Mouse (Mus musculus): ENCODE measurements around the gene Hoxd4. TPM values are rescaled to one million over a fixed set of nuclear protein-coding genes. Genes with fewer than 3 reads are reported as not detected.
A peak's percentile ranks its signal among the peaks of the same experiment; 100 is the strongest.

Hoxd4 gene
- total RNA-seq, 1 experiment, result 0.94 TPM

DNA sequence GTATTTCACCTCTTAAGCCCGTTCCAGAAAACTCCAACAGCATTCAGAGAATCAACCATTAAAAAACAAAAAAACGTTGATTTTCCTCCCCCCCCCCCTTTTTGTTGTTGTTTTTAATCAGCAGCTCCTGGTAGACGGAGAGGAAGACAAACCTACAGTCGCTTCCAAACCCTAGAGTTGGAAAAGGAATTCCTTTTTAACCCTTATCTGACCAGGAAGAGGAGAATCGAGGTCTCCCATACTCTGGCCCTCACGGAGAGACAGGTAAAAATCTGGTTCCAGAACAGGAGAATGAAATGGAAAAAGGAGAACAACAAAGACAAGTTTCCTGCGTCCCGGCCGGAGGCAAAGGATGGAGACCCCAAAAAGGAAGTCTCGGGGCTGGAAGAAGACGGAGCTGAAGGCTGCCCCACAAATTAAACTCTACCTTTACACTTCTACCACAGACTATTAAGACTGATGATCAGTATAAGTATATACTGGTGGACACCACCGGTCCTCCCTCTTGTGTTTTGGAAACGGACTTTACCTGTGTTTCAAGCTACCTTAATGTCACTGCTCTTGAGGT, 5.3 kb upstream of the Hoxd4 start:
- H3K4me3 ChIP-seq (ENCODE audit: insufficient read depth in 1 of 2, low read depth in 1 of 2, low read length in 2 of 2, poor library complexity in 1 of 2, severe bottlenecking in 1 of 2), result no peak overlapping the region
- no peak for DNase-seq (ENCODE audit: low read depth, low spot score)

GRCm38 (mm10) chr2:74707599-74707998, 4.1 kb upstream of the Hoxd4 start:
- no peak overlapping the region for H3K4me3 ChIP-seq (ENCODE audit: insufficient read depth in 1 of 2, low read depth in 1 of 2, low read length in 2 of 2, poor library complexity in 1 of 2, severe bottlenecking in 1 of 2)
- TF ChIP-seq CHD2 (IDR thresholded peaks at IDR 0.05; ENCODE audit: low read depth, low read length) (no peak), ZNF384 (IDR thresholded peaks at IDR 0.05; ENCODE audit: low read depth, low read length) (no peak), ZC3H11A (IDR thresholded peaks at IDR 0.05; ENCODE audit: borderline replicate concordance, low read depth, low read length) (no peak), MAFK (IDR thresholded peaks at IDR 0.05; ENCODE audit: insufficient read depth, low read depth, low read length) (no peak), HCFC1 (IDR thresholded peaks at IDR 0.05; ENCODE audit: borderline replicate concordance, insufficient read depth, low read length) (no peak)
- DNase-seq (ENCODE audit: low read depth, low spot score), result no peak
- H3K36me3 ChIP-seq (ENCODE audit: control insufficient read depth, insufficient read depth, low read length, poor library complexity, severe bottlenecking), result no peaks in the 10 kb centered on the region
- H3K9ac ChIP-seq (ENCODE audit: insufficient read depth, low read depth, low read length, poor library complexity, severe bottlenecking), result no peak overlapping the region
- in situ Hi-C loops (cut with MboI; ENCODE audit: low sequenced_read_pairs in 2 of 2, unreplicated experiment in 2 of 2), result loop anchor here (25.0 kb wide), 2 partner anchors 605 to 880 kb away; no protein-coding TSS in a partner anchor
- no peak overlapping the region for H3K27ac ChIP-seq (ENCODE audit: insufficient read depth, low read depth, low read length, poor library complexity, severe bottlenecking)
- no peaks in the 10 kb centered on the region for H3K9me3 ChIP-seq (ENCODE audit: control insufficient read depth, insufficient read depth, low read depth, low read length)
- H3K4me1 ChIP-seq (ENCODE audit: control insufficient read depth in 2 of 2, insufficient read depth in 2 of 2, low read length in 2 of 2, poor library complexity in 1 of 2), result peaks cover 0 to 7% of the 10 kb centered on the region in 2 experiments; a peak in 1 of 4 replicates

More for the DNA sequence above, 5.3 kb upstream of the Hoxd4 start:
- Histone ChIP-seq H3K36me3 (ENCODE audit: control insufficient read depth, insufficient read depth, low read length, poor library complexity, severe bottlenecking) (no peaks in the 10 kb centered on the region), H3K4me1 (ENCODE audit: control insufficient read depth in 2 of 2, insufficient read depth in 2 of 2, low read length in 2 of 2, poor library complexity in 1 of 2) (peaks cover 0 to 5% of the 10 kb centered on the region in 2 experiments; a peak in 1 of 4 replicates), H3K9ac (ENCODE audit: insufficient read depth, low read depth, low read length, poor library complexity, severe bottlenecking) (no peak overlapping the region), H3K27ac (ENCODE audit: insufficient read depth, low read depth, low read length, poor library complexity, severe bottlenecking) (no peak overlapping the region), H3K9me3 (ENCODE audit: control insufficient read depth, insufficient read depth, low read depth, low read length) (no peaks in the 10 kb centered on the region)
- TF ChIP-seq ZC3H11A (IDR thresholded peaks at IDR 0.05; ENCODE audit: borderline replicate concordance, low read depth, low read length) (no peak), MAFK (IDR thresholded peaks at IDR 0.05; ENCODE audit: insufficient read depth, low read depth, low read length) (no peak), CHD2 (IDR thresholded peaks at IDR 0.05; ENCODE audit: low read depth, low read length) (no peak), HCFC1 (IDR thresholded peaks at IDR 0.05; ENCODE audit: borderline replicate concordance, insufficient read depth, low read length) (no peak), ZNF384 (IDR thresholded peaks at IDR 0.05; ENCODE audit: low read depth, low read length) (no peak)
- in situ Hi-C loops (cut with MboI; ENCODE audit: low sequenced_read_pairs in 2 of 2, unreplicated experiment in 2 of 2), result loop anchor here (25.0 kb wide), 2 partner anchors 606 to 881 kb away; no protein-coding TSS in a partner anchor

DNA sequence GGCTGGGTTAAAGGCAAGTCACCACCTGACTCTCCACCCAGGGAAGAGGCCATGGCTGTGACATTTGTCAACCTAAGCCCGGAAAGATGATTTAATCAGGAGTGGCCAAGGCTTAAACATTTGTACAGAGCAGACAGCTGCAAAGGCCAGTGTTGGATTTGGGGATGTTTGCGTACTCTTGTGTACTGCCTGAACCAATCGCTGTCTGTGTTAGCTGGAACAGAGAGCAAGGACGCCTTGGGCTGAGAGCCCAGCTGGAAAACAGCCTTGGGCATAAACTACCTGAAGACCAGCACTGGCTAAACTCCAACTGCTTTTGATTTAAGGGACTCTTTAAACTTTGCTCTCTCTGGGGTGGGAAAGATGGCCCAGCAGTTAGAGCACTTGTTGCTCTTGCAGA, 3.1 kb upstream of the Hoxd4 start:
- no peak overlapping the region for H3K27ac ChIP-seq (ENCODE audit: insufficient read depth, low read depth, low read length, poor library complexity, severe bottlenecking)
- no peak for TF ChIP-seq CHD2 (IDR thresholded peaks at IDR 0.05; ENCODE audit: low read depth, low read length)
- TF ChIP-seq ZC3H11A (IDR thresholded peaks at IDR 0.05; ENCODE audit: borderline replicate concordance, low read depth, low read length), result no peak
- no peaks in the 10 kb centered on the region for H3K9me3 ChIP-seq (ENCODE audit: control insufficient read depth, insufficient read depth, low read depth, low read length)
- in situ Hi-C loops (cut with MboI; ENCODE audit: low sequenced_read_pairs in 2 of 2, unreplicated experiment in 2 of 2), result loop anchor here (25.0 kb wide), 2 partner anchors 604 to 879 kb away; no protein-coding TSS in a partner anchor
- no peak overlapping the region for H3K9ac ChIP-seq (ENCODE audit: insufficient read depth, low read depth, low read length, poor library complexity, severe bottlenecking)
- no peak for DNase-seq (ENCODE audit: low read depth, low spot score)
- H3K4me1 ChIP-seq (ENCODE audit: control insufficient read depth in 2 of 2, insufficient read depth in 2 of 2, low read length in 2 of 2, poor library complexity in 1 of 2), result peaks cover 0 to 7% of the 10 kb centered on the region in 2 experiments; a peak in 1 of 4 replicates
- no peak overlapping the region for H3K4me3 ChIP-seq (ENCODE audit: insufficient read depth in 1 of 2, low read depth in 1 of 2, low read length in 2 of 2, poor library complexity in 1 of 2, severe bottlenecking in 1 of 2)
- H3K36me3 ChIP-seq (ENCODE audit: control insufficient read depth, insufficient read depth, low read length, poor library complexity, severe bottlenecking), result no peaks in the 10 kb centered on the region

DNA sequence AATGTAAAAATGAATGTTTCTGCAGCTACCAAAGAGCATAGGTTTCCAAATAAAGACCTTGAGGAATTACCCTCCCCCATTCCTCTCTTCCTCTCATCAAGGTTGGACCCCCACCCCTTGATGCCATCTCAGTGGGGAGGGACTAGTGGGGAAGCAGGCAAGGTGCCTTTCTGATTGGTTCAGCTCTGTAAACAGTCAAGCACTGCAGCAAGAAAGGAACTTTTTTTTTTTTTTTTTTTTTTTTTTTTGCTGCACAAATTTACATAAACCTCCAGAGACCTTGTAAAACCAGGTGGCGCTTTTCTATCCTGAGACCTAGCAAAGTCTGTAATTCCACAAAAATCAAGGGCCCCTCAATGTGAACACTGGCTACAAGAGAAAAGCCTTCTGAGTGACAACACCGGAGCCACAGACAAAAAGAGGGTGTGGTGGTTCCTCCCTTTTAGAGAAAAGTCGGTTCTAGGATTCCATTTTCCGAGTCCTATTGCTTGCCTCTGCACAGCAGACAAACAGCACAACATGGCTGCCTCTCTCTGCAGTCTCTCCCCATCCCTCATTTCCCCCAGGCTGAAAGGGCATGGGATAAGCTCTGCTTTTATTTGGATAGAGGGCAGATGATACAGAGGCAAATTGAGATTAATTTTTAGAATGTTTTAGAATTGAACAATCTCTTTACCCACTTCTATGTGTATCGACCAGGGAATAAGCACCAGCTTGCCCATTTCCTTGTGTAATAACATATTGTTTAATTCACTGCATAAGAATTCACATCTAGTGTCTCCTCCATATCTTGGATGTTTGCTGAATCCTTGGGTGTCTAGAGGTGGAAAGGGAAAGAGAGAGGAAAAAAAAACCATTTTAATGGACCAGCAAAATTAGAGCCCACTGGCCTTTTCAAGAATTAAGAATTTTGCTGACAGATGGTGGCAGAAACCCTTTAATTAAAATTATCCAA, 2.0 kb upstream of the Hoxd4 start:
- H3K36me3 ChIP-seq (ENCODE audit: control insufficient read depth, insufficient read depth, low read length, poor library complexity, severe bottlenecking), result no peaks in the 10 kb centered on the region
- no peak overlapping the region for H3K9ac ChIP-seq (ENCODE audit: insufficient read depth, low read depth, low read length, poor library complexity, severe bottlenecking)
- no peak overlapping the region for H3K4me3 ChIP-seq (ENCODE audit: insufficient read depth in 1 of 2, low read depth in 1 of 2, low read length in 2 of 2, poor library complexity in 1 of 2, severe bottlenecking in 1 of 2)
- peaks cover 0 to 4% of the 10 kb centered on the region in 2 experiments; a peak in 1 of 4 replicates for H3K4me1 ChIP-seq (ENCODE audit: control insufficient read depth in 2 of 2, insufficient read depth in 2 of 2, low read length in 2 of 2, poor library complexity in 1 of 2)
- TF ChIP-seq HCFC1 (IDR thresholded peaks at IDR 0.05; ENCODE audit: borderline replicate concordance, insufficient read depth, low read length), result no peak
- peak; percentile 73 for TF ChIP-seq ZNF384 (IDR thresholded peaks at IDR 0.05; ENCODE audit: low read depth, low read length)
- DNase-seq (ENCODE audit: low read depth, low spot score), result no peak
- in situ Hi-C loops (cut with MboI; ENCODE audit: low sequenced_read_pairs in 2 of 2, unreplicated experiment in 2 of 2), result loop anchor here (10.0 to 25.0 kb wide), 4 partner anchors 345 to 878 kb away; no protein-coding TSS in a partner anchor
- no peaks in the 10 kb centered on the region for H3K9me3 ChIP-seq (ENCODE audit: control insufficient read depth, insufficient read depth, low read depth, low read length)
- H3K27ac ChIP-seq (ENCODE audit: insufficient read depth, low read depth, low read length, poor library complexity, severe bottlenecking), result no peak overlapping the region
